Mouse (Mus musculus) large intestine, adult 2 months (tissue): ENCODE measurements around the gene Sez6. TPM values are rescaled to one million over a fixed set of nuclear protein-coding genes. Genes with fewer than 3 reads are reported as not detected.

Experiments used
- DNase-seq: peaks from one replicate; pipeline ENCODE4 v3.0.0-alpha.2; 2012; ENCODE audit warnings: low read depth, low spot score
- WGBS: fragments of 180-500 bp; shearing (Covaris S2); methylation state at CpG from one replicate; pipeline ENCODE4 v1.1.7; 2018; 5-methylcytosine and 5-hydroxymethylcytosine counted together
- polyA plus RNA-seq: library from polyadenylated mRNA; depleted of rRNA; stranded (reverse); fragments of >200 nt; gene quantifications from 2 replicates; pipeline ENCODE4 v1.2.3, GENCODE M21; 2012

Sez6 gene
- polyA plus RNA-seq, 1 experiment: 0.48 TPM

GRCm38 (mm10) chr11:77974325-77974724, 43.7 kb downstream of the Sez6 start:
- 39% methylated on average over 15 of the region's 15 CpGs for WGBS
- DNase-seq: no peak

DNA sequence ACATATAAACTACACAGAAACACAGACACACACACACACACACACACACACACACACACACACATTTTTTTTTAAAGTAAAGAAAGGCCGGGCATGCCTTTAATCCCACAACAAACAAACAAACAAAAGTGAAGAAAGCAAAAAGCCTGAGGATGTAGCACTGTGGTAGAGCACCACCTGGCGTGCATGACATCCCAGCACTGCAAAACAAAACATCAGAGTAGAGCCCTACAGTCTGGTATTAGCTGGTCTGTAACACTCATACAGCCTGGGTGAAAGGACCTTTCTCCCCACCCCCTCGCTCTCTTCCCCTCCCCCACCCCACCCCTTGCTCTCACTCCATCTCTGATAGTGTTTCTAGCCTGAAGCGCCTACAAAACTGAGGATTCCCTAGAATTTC, 45.3 kb downstream of the Sez6 start:
- 29% methylated on average over 4 of the region's 4 CpGs for WGBS
- DNase-seq: no peak

- DNase-seq: no peak
- WGBS: 80% methylated on average over 6 of the region's 6 CpGs
These were observed 47.6 kb downstream of the Sez6 start for GRCm38 (mm10) chr11:77978161-77978560.

DNA sequence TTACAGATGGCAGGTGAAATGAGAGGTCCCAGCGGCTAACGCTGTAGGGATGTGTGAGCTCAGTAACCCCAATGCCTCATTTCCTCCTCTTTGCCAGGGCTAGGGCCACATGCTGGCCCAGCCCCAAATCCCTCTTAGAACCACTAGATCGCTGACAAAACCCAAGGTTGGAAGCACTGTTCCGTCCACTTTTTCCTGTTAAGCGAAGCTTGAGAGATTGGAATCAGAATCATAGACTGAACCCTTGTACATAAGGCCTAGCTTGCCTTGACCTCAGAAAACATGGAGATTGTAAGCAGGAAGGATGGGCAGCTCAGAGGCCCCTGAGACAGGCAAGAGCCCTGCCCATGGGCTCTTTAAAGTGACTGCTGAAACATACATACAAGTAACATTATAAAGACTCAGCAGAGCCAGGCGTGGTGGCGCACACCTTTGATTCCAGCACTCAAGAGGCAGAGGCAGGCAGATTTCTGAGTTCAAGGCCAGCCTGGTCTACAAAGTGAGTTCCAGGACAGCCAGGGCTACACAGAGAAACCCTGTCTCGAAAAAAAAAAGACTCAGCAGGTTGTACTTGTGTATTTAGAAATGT, 48.7 kb downstream of the Sez6 start:
- 79% methylated on average over 8 of the region's 8 CpGs for WGBS
- no peak for DNase-seq

GRCm38 (mm10) chr11:77980281-77981204, 49.9 kb downstream of the Sez6 start:
- WGBS: 21% methylated on average over 11 of the region's 11 CpGs
- DNase-seq: peak; percentile 37

GRCm38 (mm10) chr11:77981609-77982440, 51.2 kb downstream of the Sez6 start:
- DNase-seq: peak; percentile 100
- WGBS: under 1% methylated on average over 29 of the region's 29 CpGs

GRCm38 (mm10) chr11:77982441-77982905, 51.9 kb downstream of the Sez6 start, which contains the start of gene Phf12:
TSS of gene Phf12 (plus strand) at chr11:77982754.
- under 1% methylated on average over 58 of the region's 62 CpGs for WGBS
- peak; percentile 97 for DNase-seq

GRCm38 (mm10) chr11:77983191-77983936, 52.8 kb downstream of the Sez6 start:
- peak; percentile 14 for DNase-seq
- WGBS: under 1% methylated on average over 31 of the region's 32 CpGs

DNA sequence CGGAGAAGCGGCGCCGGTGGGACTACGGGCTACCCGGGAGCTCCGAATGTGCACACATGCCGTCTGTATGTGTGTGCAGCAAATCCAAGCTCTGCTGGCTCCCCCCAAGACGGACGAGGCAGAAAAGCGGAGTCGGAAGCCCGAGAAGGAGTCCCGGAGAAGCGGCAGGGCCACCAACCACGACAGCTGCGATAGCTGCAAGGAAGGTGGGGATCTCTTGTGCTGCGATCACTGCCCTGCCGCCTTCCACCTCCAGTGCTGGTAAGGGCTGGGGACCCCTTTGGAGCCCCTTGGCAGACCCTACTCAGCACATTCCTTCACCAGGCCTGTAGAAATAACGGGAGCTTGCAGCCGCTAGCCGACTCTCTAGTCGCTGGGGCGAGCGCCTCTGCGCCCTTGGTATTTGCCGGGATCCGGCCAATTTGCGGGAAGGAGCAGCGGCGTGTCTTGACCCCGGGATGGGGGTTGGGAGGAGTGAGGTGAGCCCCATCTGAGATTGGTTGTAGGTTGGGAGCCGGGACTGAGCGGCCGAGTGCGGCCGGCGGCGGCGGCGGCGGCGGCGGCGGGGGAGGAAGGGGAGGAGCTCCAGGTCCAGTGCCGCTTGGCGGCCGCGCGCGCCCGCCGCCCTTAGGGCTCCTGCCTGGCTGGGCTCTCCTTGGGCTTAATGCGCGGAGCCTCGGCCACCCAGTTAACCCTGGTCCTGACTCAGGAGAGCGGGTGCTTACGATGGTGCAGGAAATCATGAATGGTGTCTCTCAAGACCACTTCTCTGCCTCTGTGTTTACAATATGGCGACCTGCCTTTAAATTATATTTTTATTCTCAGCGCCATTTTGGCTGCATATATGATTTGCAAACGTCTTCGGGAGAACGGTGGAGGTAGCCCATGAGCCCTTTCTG, 53.6 kb downstream of the Sez6 start:
- peak; percentile 38 for DNase-seq
- WGBS: under 1% methylated on average over 57 of the region's 63 CpGs

- DNase-seq: no peak
- under 1% methylated on average over 13 of the region's 13 CpGs for WGBS
These were observed 54.2 kb downstream of the Sez6 start for GRCm38 (mm10) chr11:77984836-77985231.

GRCm38 (mm10) chr11:77985541-77986065, 55.0 kb downstream of the Sez6 start:
- DNase-seq: no peak
- WGBS: 63% methylated on average over 3 of the region's 3 CpGs

GRCm38 (mm10) chr11:77989071-77989690, 58.6 kb downstream of the Sez6 start:
- no peak for DNase-seq
- 73% methylated on average over 13 of the region's 13 CpGs for WGBS

- DNase-seq: no peak
- 15% methylated on average over 1 of the region's 1 CpGs for WGBS
These were observed 65.0 kb downstream of the Sez6 start for GRCm38 (mm10) chr11:77995556-77995955.

DNA sequence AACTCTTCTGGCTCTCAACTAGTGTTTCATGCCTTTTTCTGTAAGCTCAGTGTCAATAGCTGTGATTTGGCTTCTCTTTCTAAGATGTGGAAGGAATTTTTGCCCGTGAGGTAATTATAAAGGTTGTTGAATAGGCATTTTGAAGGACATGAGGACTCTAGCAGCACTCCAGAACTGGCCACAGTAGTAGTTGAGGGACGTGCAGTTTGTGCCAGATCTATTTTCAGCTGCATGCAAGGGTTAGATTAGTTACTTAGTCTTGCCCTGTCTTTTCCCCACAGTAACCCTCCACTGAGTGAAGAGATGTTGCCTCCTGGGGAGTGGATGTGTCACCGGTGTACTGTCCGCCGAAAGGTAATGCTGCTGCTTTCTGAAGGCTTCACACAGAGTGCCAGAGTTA, 75.8 kb downstream of the Sez6 start:
- WGBS: 88% methylated on average over 5 of the region's 5 CpGs
- no peak for DNase-seq

GRCm38 (mm10) chr11:78019676-78020075, 89.1 kb downstream of the Sez6 start:
- WGBS: 18% methylated on average over 4 of the region's 4 CpGs
- no peak for DNase-seq

- no peak for DNase-seq
- 80% methylated on average over 8 of the region's 8 CpGs for WGBS
These were observed 93.0 kb downstream of the Sez6 start for GRCm38 (mm10) chr11:78023607-78024006.
